In genomic region chr8:123103285-123103684, GRCm38 (mm10) we compare ENCODE assay signal across 9 mouse cellular contexts. TPM values are rescaled to one million over a fixed set of nuclear protein-coding genes. Genes with fewer than 3 reads are reported as not detected.
A peak's percentile ranks its signal among the peaks of the same experiment; 100 is the strongest.
DNase-seq lines count a peak whose midpoint lies in the region; ATAC-seq and TF ChIP-seq lines count a peak whose summit lies in the region.
"Had no signal": no experiment of that assay in that cellular context is flagged by ENCODE, and none has a peak within 500 bp of the region (broad histone marks: within the 10 kb centered on the region; RNA-seq: fewer than 3 reads in every experiment).

No protein-coding gene starts in this region.

- no peak for TF ChIP-seq CTCF in gastrocnemius, adult 2 months (IDR thresholded peaks at IDR 0.05)

- intact Hi-C loops in gastrocnemius, adult 2 months (cut with DNase I) = loop anchor here (5.0 kb wide), 1 partner anchor 109 kb away; the partner anchor contains the start of genes Chmp1a and Spata33

- DNase-seq in gastrocnemius, adult 2 months = no peak
- DNase-seq in gastrocnemius, adult 8-10 months (ENCODE audit: low spot score in 2 of 2) = no peak
- DNase-seq in 3T3-L1 (ENCODE audit: low read depth, low spot score) = peak; percentile 28
- no peak for DNase-seq in embryo, embryonic 9.5 days (ENCODE audit: extremely low spot score)
- DNase-seq in layer of hippocampus, postnatal 14 days (ENCODE audit: low spot score in 2 of 2) = no peak
- no peak for DNase-seq in natural killer cell, adult 2 months (ENCODE audit: low spot score in 2 of 2)

- H3K4me1 ChIP-seq in forebrain, embryonic 13.5 days = peaks cover 18% of the 10 kb centered on the region
- peaks cover 23% of the 10 kb centered on the region for H3K4me1 ChIP-seq in liver, embryonic 15.5 days (replicated peaks)

- peak overlapping the region; percentile 83 for H3K4me2 ChIP-seq in forebrain, embryonic 13.5 days
- peak overlapping the region; percentile 87 for H3K4me2 ChIP-seq in liver, embryonic 15.5 days

- H3K9ac ChIP-seq in forebrain, embryonic 13.5 days = peak overlapping the region; percentile 99
- peak overlapping the region; percentile 89 for H3K9ac ChIP-seq in liver, embryonic 15.5 days

- peaks cover 31% of the 10 kb centered on the region for H3K36me3 ChIP-seq in forebrain, embryonic 13.5 days (ENCODE audit: poor library complexity, severe bottlenecking)
- peaks cover 29% of the 10 kb centered on the region for H3K36me3 ChIP-seq in liver, embryonic 15.5 days (replicated peaks)

- no peak for ATAC-seq in forebrain, embryonic 13.5 days
- no peak for ATAC-seq in liver, embryonic 15.5 days (ENCODE audit: insufficient read depth)

- no peaks in the 10 kb centered on the region for H3K9me3 ChIP-seq in forebrain, embryonic 13.5 days (replicated peaks)
- no peaks in the 10 kb centered on the region for H3K9me3 ChIP-seq in liver, embryonic 15.5 days (replicated peaks)

- no peaks in the 10 kb centered on the region for H3K27me3 ChIP-seq in forebrain, embryonic 13.5 days
- H3K27me3 ChIP-seq in liver, embryonic 15.5 days = no peaks in the 10 kb centered on the region

- peak overlapping the region; percentile 96 for H3K27ac ChIP-seq in gastrocnemius, adult 2 months
- peak overlapping the region; percentile 44; the same call in 1 of the 2 replicates for H3K27ac ChIP-seq in forebrain, embryonic 13.5 days
- peak overlapping the region; percentile 87 for H3K27ac ChIP-seq in liver, embryonic 15.5 days (replicated peaks)

- 20% methylated on average over 15 of the region's 15 CpGs for WGBS in forebrain, embryonic 13.5 days
- 5% methylated on average over 15 of the region's 15 CpGs for WGBS in liver, embryonic 15.5 days (ENCODE audit: insufficient replicate concordance)

- peak overlapping the region; percentile 92 for H3K4me3 ChIP-seq in gastrocnemius, adult 2 months
- peak overlapping the region; percentile 80 for H3K4me3 ChIP-seq in forebrain, embryonic 13.5 days
- H3K4me3 ChIP-seq in liver, embryonic 15.5 days (replicated peaks) = peak overlapping the region; percentile 84

RNA-seq across cellular contexts. Expression of gene Rpl13, which starts 1.1 kb away (rescaled TPM):
- total RNA-seq in gastrocnemius, adult 2 months (2021) = 100 to 1,000 TPM; 389 to 466 TPM
- 100 to 1,000 TPM; 382 to 564 (median 462) TPM for total RNA-seq in gastrocnemius, adult 8-10 months (2022)
- polyA plus RNA-seq in forebrain, embryonic 13.5 days (2015; fragmentation: Nextera tagmentation; extraction: Ambion mirVana) = 917 and 1,023 TPM in 2 replicates
- 785 TPM in 2 replicates for polyA plus RNA-seq in liver, embryonic 15.5 days (2015; fragmentation: Nextera tagmentation; extraction: Ambion mirVana)
- total RNA-seq in layer of hippocampus, postnatal 14 days (2021) = 100 to 1,000 TPM; 390 to 435 TPM

RNA-seq across cellular contexts. Expression of gene Cpne7, which starts 13.9 kb away (rescaled TPM):
- total RNA-seq in gastrocnemius, adult 2 months (2021) = under 1 TPM; 0.13 to 0.20 TPM
- total RNA-seq in gastrocnemius, adult 8-10 months (2022) = under 1 TPM in 1 of 4 experiments, not detected in 3; 0.24 TPM
- 0.43 and 0.64 TPM in 2 replicates for polyA plus RNA-seq in forebrain, embryonic 13.5 days (2015; fragmentation: Nextera tagmentation; extraction: Ambion mirVana)
- 0.30 and 0.45 TPM in 2 replicates for polyA plus RNA-seq in liver, embryonic 15.5 days (2015; fragmentation: Nextera tagmentation; extraction: Ambion mirVana)
- 100 to 1,000 TPM; 319 to 359 TPM for total RNA-seq in layer of hippocampus, postnatal 14 days (2021)
- total RNA-seq: granulocyte monocyte progenitor cell, adult 5-6 weeks had no signal

RNA-seq across cellular contexts. Expression of gene Spg7, which starts 40.5 kb away (rescaled TPM):
- total RNA-seq in gastrocnemius, adult 2 months (2021) = 10 to 100 TPM; 67.4 to 74.9 TPM
- total RNA-seq in gastrocnemius, adult 8-10 months (2022) = 10 to 100 TPM; 74.1 to 81.0 (median 77.4) TPM
- 45.1 and 47.3 TPM in 2 replicates for polyA plus RNA-seq in forebrain, embryonic 13.5 days (2015; fragmentation: Nextera tagmentation; extraction: Ambion mirVana)
- 20.8 and 21.2 TPM in 2 replicates for polyA plus RNA-seq in liver, embryonic 15.5 days (2015; fragmentation: Nextera tagmentation; extraction: Ambion mirVana)
- total RNA-seq in layer of hippocampus, postnatal 14 days (2021) = 10 to 100 TPM; 64.7 to 81.9 TPM

RNA-seq across cellular contexts. Expression of gene Sult5a1, which starts 54.8 kb away (rescaled TPM):
- 1 to 10 TPM; 2.1 to 2.5 TPM for total RNA-seq in gastrocnemius, adult 2 months (2021)
- total RNA-seq in gastrocnemius, adult 8-10 months (2022) = 1 to 10 TPM in 2 of 4 experiments, under 1 TPM in 2; 0.58 to 2.9 (median 0.88) TPM
- 0.40 and 0.44 TPM in 2 replicates for polyA plus RNA-seq in forebrain, embryonic 13.5 days (2015; fragmentation: Nextera tagmentation; extraction: Ambion mirVana)
- polyA plus RNA-seq in liver, embryonic 15.5 days (2015; fragmentation: Nextera tagmentation; extraction: Ambion mirVana) = 0.76 and 0.96 TPM in 2 replicates
- 1 to 10 TPM; 2.2 to 2.9 TPM for total RNA-seq in layer of hippocampus, postnatal 14 days (2021)
- total RNA-seq: granulocyte monocyte progenitor cell, adult 5-6 weeks had no signal

Comparison
In these comparisons a context has a peak if more than half of its experiments do, and no peak if none do; other contexts are left out.
1. H3K27ac ChIP-seq: peak in every context shown above with its lines; median percentile 96 in gastrocnemius, adult 2 months; 87 in liver, embryonic 15.5 days; 44 in forebrain, embryonic 13.5 days.
2. RNA of gene Cpne7, which starts 13.9 kb away (total RNA-seq): 319 to 359 TPM in layer of hippocampus, postnatal 14 days; 0.13 to 0.20 TPM in gastrocnemius, adult 2 months and 0.24 TPM in gastrocnemius, adult 8-10 months; every median in the first group is over 100 times any median in the second.
3. Peak in every context shown above with its lines, with median percentiles within 50 percentile points of each other: H3K4me3 ChIP-seq.